Mouse (Mus musculus) heart, postnatal 10 days (tissue): ENCODE results near the gene Adgb. TPM values are rescaled to one million over a fixed set of nuclear protein-coding genes. Genes with fewer than 3 reads are reported as not detected.

Source experiments
- DNase-seq, 2 experiments: peaks; one replicate each; pipeline ENCODE4 v3.0.0; 2021
- intact Hi-C: fragments of 180-260 bp; cut with DNase I; formaldehyde crosslinking; loops from one replicate; pipeline ENCODE4 v1.15.1; 2025
- total RNA-seq, 2 experiments: library from RNA; stranded (reverse); gene quantifications; 2 replicates each; pipeline ENCODE4 v1.2.3; 2021

The Adgb gene
- total RNA-seq, 2 experiments from 2014 or later, result not detected

DNA sequence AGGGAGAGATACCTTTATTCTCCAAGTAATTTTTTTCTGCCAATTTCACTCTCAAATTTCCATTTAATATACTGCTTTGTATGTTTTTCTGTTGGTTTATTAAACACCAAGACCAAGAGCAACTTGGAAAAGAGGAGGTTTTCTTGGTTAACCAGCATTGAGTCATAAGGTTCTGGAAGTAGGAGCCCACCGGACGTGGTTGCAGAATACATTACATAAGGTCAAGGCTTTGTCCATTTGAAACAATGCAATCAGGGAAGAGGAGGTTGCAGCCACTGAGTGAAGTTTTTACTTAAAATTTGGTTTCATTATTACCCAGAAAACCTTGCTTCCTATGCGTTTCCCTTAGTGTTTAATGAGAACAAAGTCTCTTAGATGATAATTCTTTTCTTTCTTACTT, 119.9 kb downstream of the Adgb start:
- DNase-seq, result no peak
- intact Hi-C loops, result no loop called here

DNA sequence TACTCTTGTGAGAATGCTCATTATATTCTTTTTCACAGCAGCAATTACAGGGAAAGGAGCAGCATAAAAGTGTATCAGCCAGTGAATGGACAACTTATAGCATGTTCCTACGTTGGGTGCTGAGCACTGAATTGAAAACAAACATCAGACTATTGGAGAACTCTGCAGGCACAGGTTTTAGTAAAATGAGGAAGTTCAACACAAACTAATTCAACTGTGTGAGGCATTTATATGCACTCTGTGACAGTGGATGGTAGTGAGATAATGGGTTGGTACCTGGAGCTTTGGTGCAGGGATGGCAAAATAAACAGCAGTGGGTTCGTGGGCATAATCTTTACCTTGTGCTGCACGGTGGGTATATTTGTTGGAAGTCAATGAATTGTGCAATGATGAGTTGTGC, 121.6 kb downstream of the Adgb start:
- DNase-seq, result no peak
- intact Hi-C loops, result no loop called here

DNA sequence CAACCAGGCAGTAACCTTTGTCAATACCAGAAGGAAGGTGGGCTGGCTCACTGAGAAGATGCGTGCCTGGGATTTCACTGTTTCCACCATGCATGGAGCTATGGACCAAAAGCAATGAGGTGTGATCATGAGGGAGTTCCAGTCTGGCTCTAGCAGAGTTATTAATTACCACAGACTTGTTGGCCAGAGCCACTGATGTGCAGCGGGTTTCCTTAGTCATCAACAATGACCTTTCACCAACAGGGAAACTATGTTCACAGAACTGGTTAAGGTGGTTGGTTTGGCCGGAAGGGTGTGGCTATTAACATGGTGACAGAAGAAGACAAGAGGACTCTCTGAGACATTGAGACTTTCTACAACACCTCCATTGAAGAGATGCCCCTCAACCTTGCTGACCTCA, 128.2 kb downstream of the Adgb start:
- DNase-seq, result no peak
- intact Hi-C loops, result no loop called here

DNA sequence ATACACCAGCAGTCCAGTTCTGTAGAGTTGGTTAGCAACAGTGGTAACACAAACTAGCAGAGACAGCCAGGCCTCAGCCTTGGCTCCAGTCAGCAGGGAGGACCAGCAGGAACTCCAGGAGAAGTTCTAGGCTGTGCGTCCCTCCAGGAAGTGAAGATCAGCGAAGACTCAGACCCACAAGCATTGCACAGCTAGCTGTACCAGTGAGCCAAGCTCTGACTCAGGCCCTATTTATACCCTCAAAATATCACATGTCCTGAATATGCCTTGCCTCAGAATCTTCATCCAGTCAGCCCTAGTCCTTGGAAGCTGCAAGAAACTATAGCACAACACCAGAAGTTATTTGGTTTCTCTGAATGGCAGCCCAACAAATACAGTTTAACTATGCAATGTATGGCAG, 146.6 kb downstream of the Adgb start:
- intact Hi-C loops, result no loop called here
- peak; percentile 20 to 21 for DNase-seq

DNA sequence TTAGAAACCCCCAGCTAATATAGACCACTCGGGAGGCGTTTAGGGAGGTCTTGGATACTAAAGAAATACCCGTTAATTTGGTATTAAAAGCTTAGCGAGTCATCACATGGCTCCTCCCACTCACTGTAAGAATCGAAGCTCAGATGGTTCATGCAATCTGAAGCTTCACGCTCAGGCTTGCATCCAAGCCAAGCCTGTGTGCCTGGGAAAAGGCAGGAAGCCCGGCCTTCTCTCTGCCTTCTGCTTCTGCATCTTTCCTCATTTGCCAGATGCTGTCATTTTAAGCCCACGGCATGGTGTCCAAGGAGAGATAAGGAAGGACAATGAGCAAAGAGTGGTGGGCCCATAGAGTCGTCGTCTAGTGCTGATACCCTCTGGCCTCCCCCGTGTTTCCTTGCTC, 149.2 kb downstream of the Adgb start:
- intact Hi-C loops, result loop anchor here (5.0 kb wide), 3 partner anchors 266 to 526 kb away; no protein-coding TSS in a partner anchor

DNA sequence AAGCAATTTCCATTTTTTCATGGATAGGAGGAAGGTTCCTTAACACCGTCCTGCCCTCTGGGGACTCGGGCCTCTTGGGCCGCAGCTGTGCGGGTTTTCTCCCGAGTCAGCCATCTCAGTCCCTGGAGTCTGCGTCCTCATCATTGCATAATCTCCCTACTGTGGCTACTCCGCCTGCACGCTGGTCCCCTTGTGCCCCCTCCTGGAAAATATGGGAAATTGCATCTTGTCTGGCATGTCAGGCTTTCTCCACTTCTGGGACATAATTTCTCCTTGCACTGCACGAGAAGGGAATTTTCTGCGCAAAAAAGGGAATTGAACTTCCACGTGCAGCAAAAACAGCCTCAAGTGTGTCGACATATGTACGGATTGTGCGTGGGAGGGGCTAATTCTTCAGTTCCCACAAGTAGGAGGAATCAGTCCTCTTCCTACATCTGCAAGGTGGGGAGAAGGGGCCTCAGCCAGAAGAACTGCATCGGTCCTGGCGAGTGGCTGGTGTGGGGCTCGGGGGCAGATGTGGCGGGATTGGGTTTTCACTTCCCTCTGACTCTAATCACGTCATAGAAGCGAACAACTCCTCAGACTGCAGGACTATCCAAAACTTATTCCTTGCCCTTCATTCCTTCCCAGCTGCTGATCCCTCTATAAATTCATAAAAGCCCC, 150.9 kb downstream of the Adgb start:
- DNase-seq, result peak; percentile 75 to 78
- intact Hi-C loops, result loop anchor here (1.0 to 5.0 kb wide), 4 partner anchors 264 to 524 kb away; no protein-coding TSS in a partner anchor

More for the DNA sequence above, 149.2 kb downstream of the Adgb start:
- peak in 1 of 2 experiments; percentile 7 for DNase-seq

DNA sequence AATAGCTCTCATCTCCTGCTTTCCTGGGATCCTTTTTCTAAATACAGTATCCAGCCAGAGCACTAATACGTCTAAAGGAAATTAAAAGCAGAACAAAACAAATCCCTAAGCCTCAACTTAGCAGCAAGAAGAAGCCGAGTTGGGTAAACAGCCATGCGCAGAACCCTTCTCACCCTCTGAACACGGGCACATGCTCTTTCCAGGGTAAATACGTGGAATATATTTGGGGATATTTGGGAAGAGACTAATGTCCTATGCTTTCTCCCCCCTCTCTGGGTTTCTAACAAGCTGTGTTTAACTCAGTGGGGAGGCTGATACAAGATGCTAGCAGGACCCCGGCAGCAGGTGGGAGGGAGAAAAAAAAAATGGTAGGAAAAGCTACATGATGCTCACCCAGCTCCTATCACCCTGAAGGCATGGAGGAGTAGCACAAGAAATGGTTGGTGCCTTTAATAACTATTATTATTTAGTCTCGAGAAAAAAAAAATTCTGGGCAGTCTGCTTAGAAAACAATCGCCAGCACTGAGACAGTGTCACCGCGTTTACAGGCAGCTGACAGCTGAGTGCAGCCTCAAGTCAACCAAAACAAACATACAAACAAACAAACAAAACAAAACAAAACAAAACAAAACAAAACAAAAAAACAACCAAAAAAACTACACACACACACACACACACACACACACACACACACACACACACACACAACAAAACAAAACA, 151.6 kb downstream of the Adgb start:
- DNase-seq, result no peak
- intact Hi-C loops, result loop anchor here (1.0 to 5.0 kb wide), 4 partner anchors 263 to 523 kb away; no protein-coding TSS in a partner anchor

DNA sequence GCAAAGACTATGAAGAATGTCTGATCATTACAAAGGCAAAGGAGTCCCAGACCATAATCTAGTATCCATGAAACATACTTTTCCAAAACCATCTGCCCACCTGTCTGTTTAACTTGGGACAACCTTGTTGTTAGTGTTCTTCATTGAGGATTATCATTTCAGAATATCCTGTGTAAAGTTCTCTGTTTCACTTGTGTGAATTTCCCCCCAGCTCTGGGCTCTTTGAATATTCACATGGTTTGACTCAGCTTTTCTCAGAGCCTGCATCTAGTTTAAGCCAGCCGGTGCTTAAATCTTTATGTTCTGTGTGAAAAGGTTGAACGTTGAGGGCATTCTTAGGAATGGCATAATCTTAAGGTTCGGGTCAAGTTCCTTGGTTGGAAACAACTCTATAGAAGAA, 154.0 kb downstream of the Adgb start:
- DNase-seq, result no peak
- intact Hi-C loops, result no loop called here

DNA sequence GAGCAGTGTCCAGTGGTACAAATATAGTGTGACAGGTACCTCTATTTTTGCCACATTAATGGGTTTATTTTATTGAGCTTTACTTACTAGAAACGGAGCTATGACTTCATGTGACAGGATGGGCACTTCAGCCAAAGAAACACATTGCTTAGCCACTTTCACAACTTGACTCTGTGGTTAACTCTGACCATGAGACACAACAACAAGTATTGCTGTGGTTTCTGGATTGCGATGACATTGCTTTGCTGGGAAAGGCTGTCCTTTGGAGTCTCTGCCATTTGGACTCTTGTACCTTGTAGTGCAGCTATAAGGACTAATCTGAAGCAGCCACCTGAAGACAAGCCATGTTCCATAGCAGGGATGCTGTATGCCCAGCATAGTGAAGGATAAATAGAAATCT, 156.5 kb downstream of the Adgb start:
- intact Hi-C loops, result no loop called here

DNA sequence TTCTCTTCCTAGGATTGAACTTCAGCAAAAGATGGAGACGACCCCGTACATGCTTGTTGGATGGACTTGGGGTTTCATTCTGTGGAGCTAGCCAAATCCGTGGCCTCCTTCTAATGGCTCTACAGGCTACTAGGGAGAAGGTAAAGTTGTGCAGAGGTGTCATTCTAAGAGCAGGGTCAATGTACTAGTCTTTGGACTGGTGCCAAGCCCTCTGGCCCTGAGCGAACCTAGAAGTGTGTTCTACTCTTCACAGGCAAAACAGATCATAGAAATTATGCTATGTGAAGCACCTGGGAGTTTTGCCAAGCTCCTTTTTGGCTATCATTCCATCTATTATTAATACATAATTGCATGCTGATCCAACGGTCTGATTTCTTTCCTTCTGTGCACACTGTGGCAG, 157.6 kb downstream of the Adgb start:
- intact Hi-C loops, result no loop called here
- no peak for DNase-seq

More for the DNA sequence above, 156.5 kb downstream of the Adgb start:
- DNase-seq, result no peak

DNA sequence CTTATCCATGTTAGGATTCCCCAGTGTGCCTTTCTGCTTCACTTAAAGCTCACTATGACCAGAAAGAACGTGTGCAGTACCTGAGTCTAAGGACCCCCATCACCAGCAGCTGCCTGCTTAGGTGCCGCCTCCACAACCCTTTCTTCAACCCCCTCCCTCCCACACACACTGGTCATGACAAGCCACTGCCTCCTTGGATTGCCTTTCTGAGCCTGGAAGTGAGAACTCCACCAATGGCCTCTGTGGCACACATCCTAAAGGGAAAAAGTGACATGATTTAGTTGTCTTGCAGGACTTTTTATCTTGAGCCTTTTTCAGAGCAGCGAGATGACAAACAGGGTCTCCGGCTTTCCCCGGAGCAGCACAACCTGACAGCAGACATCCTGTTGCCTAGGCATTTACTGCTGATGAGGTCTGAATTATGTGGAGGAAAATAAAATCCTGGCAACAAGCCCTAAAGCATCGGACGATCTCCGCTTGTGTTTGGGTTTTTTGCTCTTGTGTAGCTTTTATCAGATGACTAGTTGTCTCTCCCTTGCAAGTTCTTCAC, 162.2 kb downstream of the Adgb start:
- no peak for DNase-seq
- intact Hi-C loops, result no loop called here

DNA sequence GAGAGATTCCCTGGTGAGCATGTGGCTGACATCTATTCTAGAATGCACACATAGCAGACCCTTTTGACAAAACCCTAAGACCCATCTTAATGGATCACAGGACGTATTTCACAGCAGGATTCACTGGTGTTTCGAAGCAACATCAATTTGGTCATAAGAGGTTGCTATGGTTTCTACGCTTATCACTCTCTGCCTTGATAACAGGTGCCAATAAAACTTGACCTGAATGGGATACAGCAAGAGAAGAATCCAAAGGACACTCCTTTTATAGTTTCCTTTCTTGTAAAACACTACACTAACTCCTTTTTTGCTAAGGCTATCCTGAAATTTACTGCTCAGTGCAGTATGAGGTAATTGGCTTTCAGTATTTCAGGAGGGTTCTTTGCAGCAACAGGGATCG, 163.1 kb downstream of the Adgb start:
- intact Hi-C loops, result no loop called here
- no peak for DNase-seq

DNA sequence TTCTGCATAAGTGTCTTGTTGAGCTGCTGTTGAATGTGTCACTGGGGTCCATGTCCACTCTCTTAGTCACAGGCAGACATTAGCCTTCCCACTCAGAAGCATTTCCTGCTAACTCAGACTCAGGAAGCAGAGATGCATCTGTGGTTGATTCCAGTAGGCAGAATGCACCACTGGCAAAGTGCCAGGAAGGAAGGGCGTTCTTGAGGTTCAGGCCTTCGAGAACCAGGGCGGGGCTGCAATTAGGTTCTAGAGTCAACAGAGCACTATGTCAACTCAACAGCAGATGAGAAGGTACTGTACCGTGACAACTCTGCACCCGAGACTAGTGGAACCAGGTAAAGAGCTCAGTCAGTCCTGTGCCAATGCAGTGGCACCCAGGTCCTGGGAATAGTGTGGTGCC, 164.7 kb downstream of the Adgb start:
- intact Hi-C loops, result no loop called here
- no peak for DNase-seq

DNA sequence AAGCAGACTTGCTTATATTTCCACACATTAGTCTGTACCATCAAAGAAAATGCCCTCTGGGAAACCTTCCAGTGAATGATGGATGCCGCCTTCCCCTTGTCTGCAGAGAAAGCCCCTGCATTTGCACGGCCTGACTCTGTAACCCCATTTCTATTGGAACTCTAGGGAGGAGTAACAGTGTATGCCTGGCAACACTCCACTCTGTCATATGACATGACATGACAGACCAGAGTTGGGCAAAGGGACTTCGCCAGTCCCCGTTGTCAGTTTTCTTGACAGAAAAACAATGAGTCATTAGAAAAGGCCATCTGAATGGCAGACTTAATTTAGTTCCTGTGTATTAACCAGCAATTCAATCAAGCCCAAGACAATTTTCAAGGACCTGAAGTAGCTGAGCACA, 167.8 kb downstream of the Adgb start:
- DNase-seq, result no peak
- intact Hi-C loops, result no loop called here

DNA sequence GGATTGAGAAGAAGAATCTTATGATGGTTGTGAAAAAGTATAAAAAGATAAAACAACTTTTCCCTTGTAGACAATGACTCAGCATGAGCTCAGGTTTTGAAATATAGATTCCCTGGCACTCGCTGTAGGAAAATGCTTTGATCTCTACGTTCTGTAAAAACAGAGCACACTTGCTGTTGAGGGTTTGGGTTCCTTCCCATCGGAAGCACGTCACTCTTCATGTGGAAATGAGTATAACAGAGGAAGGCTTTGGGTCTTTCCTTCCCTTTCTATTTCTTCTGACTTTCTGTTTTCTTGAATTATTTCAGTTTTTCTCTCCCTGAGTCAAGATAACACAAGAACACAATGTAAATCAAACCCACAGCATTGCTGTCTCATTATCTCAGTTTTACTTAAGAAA, 170.4 kb downstream of the Adgb start:
- DNase-seq, result no peak
- intact Hi-C loops, result no loop called here

DNA sequence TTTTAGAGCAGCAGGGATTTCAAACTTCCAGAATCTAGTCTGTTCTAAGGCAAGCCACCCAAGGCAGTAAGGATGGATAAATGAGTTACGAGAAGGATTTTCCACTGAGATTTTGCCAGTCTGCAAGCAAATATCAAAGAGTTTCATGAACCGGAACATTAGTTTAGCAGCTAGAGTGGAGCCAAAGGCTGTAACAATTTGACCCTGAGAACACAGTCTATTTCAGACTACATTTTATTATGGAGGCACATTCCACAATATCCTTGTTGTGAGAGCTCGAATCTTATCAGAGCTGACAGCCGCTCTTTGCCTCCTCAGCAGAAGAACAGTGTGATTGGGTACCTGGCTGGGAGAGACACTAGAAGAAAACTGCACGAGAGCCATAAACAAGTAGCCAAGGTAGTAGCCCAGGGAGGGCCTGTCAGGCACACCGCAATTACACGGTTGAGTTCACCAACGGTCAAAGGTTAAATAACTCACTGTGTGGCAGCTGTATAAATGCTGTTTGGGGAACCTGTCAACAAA, 171.1 kb downstream of the Adgb start:
- no peak for DNase-seq
- intact Hi-C loops, result no loop called here

DNA sequence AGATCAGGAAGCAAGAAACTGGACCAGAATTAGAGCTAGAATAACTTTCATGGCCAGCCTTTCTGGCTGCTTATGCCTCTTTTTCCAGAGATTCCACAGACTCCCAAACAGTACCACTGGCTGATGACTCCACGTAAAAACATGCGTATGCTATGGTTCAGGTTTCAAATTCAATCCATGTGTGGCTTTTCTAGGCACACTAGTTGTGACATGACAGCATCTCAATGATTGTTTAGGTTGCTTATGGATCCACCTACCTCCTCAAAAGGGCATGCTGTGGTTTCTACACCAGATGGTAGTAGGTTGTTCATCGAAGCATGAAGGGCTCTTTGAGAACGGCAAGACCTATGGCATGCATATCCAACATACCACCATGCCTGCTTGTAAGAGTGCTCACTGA, 172.1 kb downstream of the Adgb start:
- intact Hi-C loops, result no loop called here
- no peak for DNase-seq

DNA sequence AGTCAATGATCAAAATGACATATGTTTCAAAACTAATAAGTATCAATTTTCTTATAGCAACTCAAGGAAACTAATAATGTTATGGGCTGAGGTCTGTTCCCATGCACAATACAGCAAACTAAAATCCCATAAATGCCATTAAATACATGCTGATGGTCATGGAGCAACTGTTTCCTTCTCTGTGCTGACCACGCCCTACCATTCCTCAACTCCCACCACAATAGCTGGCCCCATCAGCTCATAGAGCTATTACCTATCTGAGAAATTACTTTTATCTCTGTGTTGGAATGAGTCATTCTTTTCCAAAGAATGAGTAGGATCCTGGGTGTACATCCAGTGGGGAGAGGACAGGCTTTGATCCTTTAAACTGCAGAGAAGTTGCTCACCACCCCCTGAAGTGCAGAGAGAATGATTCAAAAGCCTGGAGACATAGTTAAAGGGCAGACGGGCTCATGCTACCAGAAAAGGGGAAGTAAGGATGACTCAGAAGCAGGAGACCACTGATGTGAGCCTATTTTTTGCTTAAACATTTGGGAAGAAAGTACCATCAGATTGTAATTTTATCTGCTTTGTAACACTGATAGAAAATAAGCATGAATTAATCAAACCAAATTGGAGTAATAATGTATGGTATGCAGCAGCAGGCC, 184.8 kb downstream of the Adgb start:
- DNase-seq, result no peak
- intact Hi-C loops, result no loop called here
